Mouse (Mus musculus) adipose tissue, adult 10 weeks (tissue): ENCODE measurements around the gene Olfr922. TPM values are rescaled to one million over a fixed set of nuclear protein-coding genes. Genes with fewer than 3 reads are reported as not detected.

Experiments
- polyA plus RNA-seq: library from polyadenylated mRNA; stranded (reverse); fragments of 350-450 nt; fragmentation: Illumina TruSeq; extraction: RNeasy Lipid Tissue Mini Kit (QIAGEN cat#74804); gene quantifications from one replicate; pipeline ENCODE4 v1.2.3, GENCODE M21; 2014; ENCODE audit warnings: low read depth, low replicate concordance

Gene Olfr922
- polyA plus RNA-seq, result not detected

DNA sequence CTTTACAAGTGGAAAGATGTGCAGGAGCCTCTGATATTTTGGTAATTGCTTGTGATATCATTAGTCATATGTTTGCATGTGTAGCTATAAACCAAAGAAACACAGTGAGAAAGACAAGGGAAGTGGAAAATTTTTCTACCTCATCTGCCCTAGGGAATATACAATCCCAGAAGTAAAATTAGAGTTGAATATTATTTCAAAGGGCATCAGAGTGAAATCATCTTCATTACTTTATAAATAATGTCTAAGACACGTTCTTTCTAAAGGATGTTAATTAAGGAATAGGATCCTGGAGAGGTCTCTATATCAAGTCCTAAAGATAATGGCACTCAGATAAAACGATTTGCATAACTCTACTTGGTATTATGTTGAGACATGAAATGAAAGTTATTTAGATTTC lies at the start of gene Olfr922:
Gene Olfr922, plus strand, starts transcription at position 301 of the 400 bp plus-strand sequence.

GRCm38 (mm10) chr9:38772768-38773167 lies 41.6 kb upstream of the Olfr922 start, which contains the start of gene Olfr921:
Gene Olfr921, plus strand, starts transcription at chr9:38773068.

DNA sequence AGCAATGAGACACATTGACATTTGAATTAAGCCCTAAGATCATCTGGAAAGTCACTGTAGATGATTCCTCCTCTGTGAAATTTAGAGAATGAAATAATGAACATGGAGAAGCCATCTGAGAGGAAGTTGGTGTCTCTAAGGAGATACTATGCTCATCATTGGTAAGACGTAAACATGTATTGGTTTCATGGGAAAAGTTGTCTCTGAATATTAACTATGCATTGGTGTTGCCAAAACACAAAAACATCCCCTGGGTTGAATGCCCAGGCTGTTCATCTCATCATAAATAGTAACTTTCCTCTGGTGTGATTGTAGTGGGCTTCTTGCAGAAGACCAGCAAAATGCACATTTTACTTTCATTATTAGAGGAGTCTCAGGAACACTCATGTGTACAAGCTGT lies 11.8 kb downstream of the Olfr922 start, which contains the start of gene Olfr923:
Gene Olfr923, plus strand, starts transcription at position 301 of the 400 bp plus-strand sequence.

DNA sequence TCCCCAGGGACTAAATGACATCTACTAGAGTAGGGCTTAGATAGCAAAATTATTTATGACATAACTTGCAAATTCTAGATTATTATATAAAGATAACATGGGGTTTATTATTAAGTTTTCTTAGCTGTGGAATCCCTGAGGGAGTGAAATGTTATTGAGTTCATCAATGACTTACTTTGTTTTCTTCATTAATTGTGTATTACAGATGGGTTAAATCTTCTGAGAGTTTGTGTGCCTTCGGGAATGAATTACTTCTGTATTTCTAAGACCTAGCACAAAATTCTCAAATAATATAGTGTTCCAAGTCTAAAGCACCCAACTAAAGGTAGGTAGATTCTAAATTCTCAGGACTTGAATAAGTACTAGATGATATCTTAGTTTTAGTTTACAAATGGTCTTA lies 29.7 kb downstream of the Olfr922 start, which contains the start of gene Olfr924:
Gene Olfr924, plus strand, starts transcription at position 301 of the 400 bp plus-strand sequence.

GRCm38 (mm10) chr9:38854760-38855159 lies 40.3 kb downstream of the Olfr922 start, which contains the start of gene Olfr26:
Gene Olfr26, plus strand, starts transcription at chr9:38855060.

Other genes with a start within 250 kb of the Olfr922 start
- not detected for gene Olfr912, start 234.4 kb upstream of the Olfr922 start, polyA plus RNA-seq
- not detected for gene Olfr913, start 221.9 kb upstream of the Olfr922 start, polyA plus RNA-seq
- gene Olfr914, start 209.5 kb upstream of the Olfr922 start, polyA plus RNA-seq, result not detected
- gene Olfr916, start 154.7 kb upstream of the Olfr922 start, polyA plus RNA-seq, result not detected
- gene Olfr917, start 148.8 kb upstream of the Olfr922 start, polyA plus RNA-seq, result not detected
- gene Olfr918, start 140.0 kb upstream of the Olfr922 start, polyA plus RNA-seq, result not detected
- not detected for gene Olfr919, start 110.9 kb upstream of the Olfr922 start, polyA plus RNA-seq
- 28.2 TPM for gene Vwa5a, start 96.3 kb upstream of the Olfr922 start, polyA plus RNA-seq
- gene Olfr920, start 62.3 kb upstream of the Olfr922 start, polyA plus RNA-seq, result 0.37 TPM
- not detected for gene Olfr921, start 41.5 kb upstream of the Olfr922 start, polyA plus RNA-seq
- gene Olfr923, start 11.9 kb downstream of the Olfr922 start, polyA plus RNA-seq, result not detected
- gene Olfr924, start 29.8 kb downstream of the Olfr922 start, polyA plus RNA-seq, result not detected
- not detected for gene Olfr26, start 40.4 kb downstream of the Olfr922 start, polyA plus RNA-seq
- gene Olfr926, start 62.5 kb downstream of the Olfr922 start, polyA plus RNA-seq, result not detected
- not detected for gene Olfr930, start 115.2 kb downstream of the Olfr922 start, polyA plus RNA-seq
- gene Olfr933, start 157.7 kb downstream of the Olfr922 start, polyA plus RNA-seq, result not detected
- not detected for gene Olfr934, start 173.7 kb downstream of the Olfr922 start, polyA plus RNA-seq
- gene Olfr935, start 185.1 kb downstream of the Olfr922 start, polyA plus RNA-seq, result not detected
- gene Olfr146, start 208.8 kb downstream of the Olfr922 start, polyA plus RNA-seq, result not detected